Mouse (Mus musculus) large intestine, adult 2 months (tissue): ENCODE results near the gene Atp5d. TPM values are rescaled to one million over a fixed set of nuclear protein-coding genes. Genes with fewer than 3 reads are reported as not detected.

Experiments
- polyA plus RNA-seq: library from polyadenylated mRNA; depleted of rRNA; stranded (reverse); fragments of >200 nt; gene quantifications from 2 replicates; pipeline ENCODE4 v1.2.3, GENCODE M21; 2012; rRNA removed

Atp5d gene
- polyA plus RNA-seq, 1 experiment, result 1,215 TPM

Other genes with a start within 250 kb of the Atp5d start
- gene Cfd, start 247.8 kb upstream of the Atp5d start, polyA plus RNA-seq, result 166 and 209 TPM in 2 replicates
- gene Med16, start 229.7 kb upstream of the Atp5d start, polyA plus RNA-seq, result 28.6 and 36.5 TPM in 2 replicates
- not detected in 2 replicates for gene Gm26602, start 227.8 kb upstream of the Atp5d start, polyA plus RNA-seq
- 1.9 and 3.0 TPM in 2 replicates for gene Kiss1r, start 221.7 kb upstream of the Atp5d start, polyA plus RNA-seq
- gene R3hdm4, start 217.4 kb upstream of the Atp5d start, polyA plus RNA-seq, result 92.4 and 94.6 TPM in 2 replicates
- gene Arid3a, start 211.6 kb upstream of the Atp5d start, polyA plus RNA-seq, result 3.6 and 9.1 TPM in 2 replicates
- 29.6 and 40.8 TPM in 2 replicates for gene Wdr18, start 178.5 kb upstream of the Atp5d start, polyA plus RNA-seq
- gene Grin3b, start 167.9 kb upstream of the Atp5d start, polyA plus RNA-seq, result not detected in 2 replicates
- 194 and 223 TPM in 2 replicates for gene Tmem259, start 154.3 kb upstream of the Atp5d start, polyA plus RNA-seq
- gene Cnn2, start 150.0 kb upstream of the Atp5d start, polyA plus RNA-seq, result 49.1 and 56.1 TPM in 2 replicates
- gene Abca7, start 142.1 kb upstream of the Atp5d start, polyA plus RNA-seq, result 17.3 and 24.5 TPM in 2 replicates
- 33.5 and 42.4 TPM in 2 replicates for gene Arhgap45, start 122.0 kb upstream of the Atp5d start, polyA plus RNA-seq
- 146 and 172 TPM in 2 replicates for gene Polr2e, start 98.8 kb upstream of the Atp5d start, polyA plus RNA-seq
- 282 and 473 TPM in 2 replicates for gene Gpx4, start 91.5 kb upstream of the Atp5d start, polyA plus RNA-seq
- gene Sbno2, start 33.1 kb upstream of the Atp5d start, polyA plus RNA-seq, result 67.2 and 91.7 TPM in 2 replicates
- gene Stk11, start 22.8 kb upstream of the Atp5d start, polyA plus RNA-seq, result 112 and 115 TPM in 2 replicates
- 5.0 TPM in 2 replicates for gene Cbarp, start 2.2 kb downstream of the Atp5d start, polyA plus RNA-seq
- 62.7 and 89.3 TPM in 2 replicates for gene Midn, start 9.6 kb downstream of the Atp5d start, polyA plus RNA-seq
- 52.6 and 63.1 TPM in 2 replicates for gene Cirbp, start 27.4 kb downstream of the Atp5d start, polyA plus RNA-seq
- gene 1600002K03Rik, start 34.3 kb downstream of the Atp5d start, polyA plus RNA-seq, result 15.9 and 18.2 TPM in 2 replicates
- gene Efna2, start 40.9 kb downstream of the Atp5d start, polyA plus RNA-seq, result 0.95 and 1.1 TPM in 2 replicates
- gene Mum1, start 87.8 kb downstream of the Atp5d start, polyA plus RNA-seq, result 24.7 and 28.6 TPM in 2 replicates
- gene Ndufs7, start 110.5 kb downstream of the Atp5d start, polyA plus RNA-seq, result 553 and 570 TPM in 2 replicates
- gene Gamt, start 122.4 kb downstream of the Atp5d start, polyA plus RNA-seq, result 9.4 and 10.5 TPM in 2 replicates
- gene Dazap1, start 122.9 kb downstream of the Atp5d start, polyA plus RNA-seq, result 52.1 and 67.7 TPM in 2 replicates
- gene Rps15, start 153.8 kb downstream of the Atp5d start, polyA plus RNA-seq, result 1,621 and 1,622 TPM in 2 replicates
- gene Apc2, start 157.3 kb downstream of the Atp5d start, polyA plus RNA-seq, result 0.41 and 0.45 TPM in 2 replicates
- gene 2310011J03Rik, start 181.9 kb downstream of the Atp5d start, polyA plus RNA-seq, result 69.0 and 72.5 TPM in 2 replicates
- 8.2 and 15.5 TPM in 2 replicates for gene Pcsk4, start 190.9 kb downstream of the Atp5d start, polyA plus RNA-seq
- gene Reep6, start 191.3 kb downstream of the Atp5d start, polyA plus RNA-seq, result 50.1 and 127 TPM in 2 replicates
- 40.5 and 73.6 TPM in 2 replicates for gene Adamtsl5, start 209.8 kb downstream of the Atp5d start, polyA plus RNA-seq
- gene Plk5, start 217.8 kb downstream of the Atp5d start, polyA plus RNA-seq, result 0.68 and 2.8 TPM in 2 replicates
- 5.7 and 7.6 TPM in 2 replicates for gene Mex3d, start 249.0 kb downstream of the Atp5d start, polyA plus RNA-seq